Mouse (Mus musculus) lung, postnatal 0 days (tissue): ENCODE measurements at regions not wholly inside any gene's neighbourhood (a gene's known extent, or its start where the extent isn't known, plus 50 kb on each side); places are given as distances from the start of the nearest gene placed in this dataset.

Experiments
- CTCF ChIP-seq: IDR thresholded peaks from 2 replicates; pipeline ENCODE4 v1.5.1; 2016; ENCODE audit warnings: antibody characterized with exemption, mild to moderate bottlenecking
- EP300 ChIP-seq: IDR thresholded peaks from 2 replicates; pipeline ENCODE4 v1.6.1; 2016; ENCODE audit warnings: antibody characterized with exemption, mild to moderate bottlenecking, control low read depth

- TF ChIP-seq CTCF (peak; percentile 64), EP300 (no peak)
Measured at GRCm38 (mm10) chr3:29031811-29032210, 50.0 kb upstream of the Egfem1 start.
